Mouse (Mus musculus) heart, postnatal 25 days (tissue): Measurements from ENCODE around the gene Slc51b. TPM values are rescaled to one million over a fixed set of nuclear protein-coding genes. Genes with fewer than 3 reads are reported as not detected.

Experiments
- DNase-seq: peaks from one replicate; pipeline ENCODE4 v3.0.0; 2022; ENCODE audit warnings: low spot score
- intact Hi-C: fragments of 180-260 bp; cut with DNase I; formaldehyde crosslinking; loops from one replicate; pipeline ENCODE4 v1.15.1; 2025
- total RNA-seq, 2 experiments: library from RNA; stranded (reverse); gene quantifications; 2 replicates each; pipeline ENCODE4 v1.2.3; 2021

The Slc51b gene
- total RNA-seq, result not detected

DNA sequence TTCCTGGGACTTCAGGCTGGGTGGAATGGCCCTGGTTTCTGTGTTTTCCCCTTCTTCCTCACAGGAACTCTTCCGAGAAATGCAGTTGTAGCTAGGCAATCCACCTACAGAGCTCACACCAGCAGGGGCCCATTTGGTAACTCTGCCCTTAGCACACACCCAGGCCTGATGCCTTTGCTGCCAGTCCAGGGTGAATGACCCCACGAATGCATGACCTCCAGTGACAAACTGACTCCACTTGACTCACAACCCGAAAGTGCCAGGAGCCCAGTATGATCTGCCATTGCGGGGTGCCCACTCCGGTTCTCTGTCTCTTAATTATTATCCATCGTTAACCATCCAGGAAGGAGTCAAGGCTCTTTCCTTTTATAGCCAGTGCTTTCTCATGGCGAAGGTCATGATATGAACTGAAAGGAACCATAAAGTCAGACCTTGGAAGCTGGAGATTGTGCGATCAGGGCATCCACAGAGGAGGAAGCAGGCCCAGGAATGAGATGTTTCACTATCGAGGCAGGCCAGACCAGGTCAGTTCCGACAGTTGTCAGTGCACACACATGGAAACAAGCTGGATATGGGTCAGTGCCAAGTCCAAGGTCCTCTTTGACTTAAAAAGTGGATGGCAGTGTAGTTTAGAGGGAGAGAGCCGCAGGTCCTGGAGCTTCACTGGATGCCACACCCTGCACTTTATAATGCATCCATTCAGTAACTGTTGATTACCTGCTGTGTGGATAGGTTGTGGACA is at the start of gene Slc51b:
Slc51b (minus strand) TSS at position 196 of the 742 bp plus-strand sequence.
- intact Hi-C loops, result no loop called here
- DNase-seq, result no peak

DNA sequence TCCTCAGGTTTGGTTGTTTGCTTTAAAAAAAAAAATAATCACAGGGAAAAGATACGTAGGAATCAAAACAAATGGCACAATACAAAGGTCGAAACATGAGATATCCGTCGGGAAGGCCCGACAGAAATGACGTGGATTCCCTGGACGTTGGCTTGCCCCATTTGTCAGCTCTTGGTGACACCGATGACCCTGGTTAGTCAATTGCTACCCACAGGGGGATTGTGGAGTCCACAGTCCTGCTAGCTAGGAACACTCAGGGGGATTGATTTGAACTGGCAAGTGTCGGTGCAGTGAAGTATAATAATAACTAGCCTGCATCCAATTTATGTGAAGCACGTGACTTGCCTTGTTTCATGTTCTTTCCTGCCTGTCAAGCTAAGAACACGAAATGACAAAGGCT is 44.9 kb upstream of the Slc51b start:
- intact Hi-C loops, result no loop called here

DNA sequence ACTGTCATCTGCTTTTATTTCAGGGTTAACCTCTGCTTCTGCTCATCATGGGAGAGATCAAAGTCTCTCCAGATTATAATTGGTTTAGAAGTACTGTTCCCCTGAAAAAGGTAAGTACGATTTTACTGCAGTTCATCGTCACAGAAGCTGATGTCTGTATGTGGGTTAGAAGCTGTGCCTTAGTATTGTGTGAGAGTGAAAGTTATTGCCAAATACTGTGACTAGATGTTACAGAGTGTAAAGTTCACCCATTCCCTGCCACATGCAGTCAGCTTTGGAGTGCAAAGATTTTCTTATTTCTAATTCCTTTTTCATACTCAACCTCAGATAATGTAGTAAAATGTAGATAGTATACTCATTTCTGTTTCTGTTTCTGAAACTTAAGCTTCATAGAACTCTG is 42.5 kb upstream of the Slc51b start:
- intact Hi-C loops, result no loop called here
- no peak for DNase-seq

More for the DNA sequence above, 44.9 kb upstream of the Slc51b start:
- no peak for DNase-seq

DNA sequence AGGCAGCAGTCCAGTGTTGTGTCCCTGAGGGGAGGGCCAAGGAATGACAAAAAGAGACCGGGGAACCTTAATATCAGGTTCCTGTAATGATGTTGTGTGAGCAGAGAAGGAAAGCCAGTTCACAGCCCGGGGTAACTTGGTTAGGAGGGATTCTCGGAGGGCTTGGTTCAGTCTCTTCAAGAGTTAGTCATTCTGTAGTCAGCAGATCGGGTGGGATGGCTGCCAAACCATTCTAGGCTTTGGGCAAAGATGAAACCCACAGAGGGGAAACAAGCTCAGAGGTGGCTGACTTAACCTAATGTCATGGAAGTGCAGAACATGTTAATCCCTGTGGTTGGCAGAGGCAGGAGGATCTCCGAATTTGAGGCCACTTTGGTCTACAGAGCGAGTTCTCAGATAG is 41.4 kb upstream of the Slc51b start:
- intact Hi-C loops, result loop anchor here (5.0 kb wide), 1 partner anchor 113 kb away; no protein-coding TSS in a partner anchor
- no peak for DNase-seq

DNA sequence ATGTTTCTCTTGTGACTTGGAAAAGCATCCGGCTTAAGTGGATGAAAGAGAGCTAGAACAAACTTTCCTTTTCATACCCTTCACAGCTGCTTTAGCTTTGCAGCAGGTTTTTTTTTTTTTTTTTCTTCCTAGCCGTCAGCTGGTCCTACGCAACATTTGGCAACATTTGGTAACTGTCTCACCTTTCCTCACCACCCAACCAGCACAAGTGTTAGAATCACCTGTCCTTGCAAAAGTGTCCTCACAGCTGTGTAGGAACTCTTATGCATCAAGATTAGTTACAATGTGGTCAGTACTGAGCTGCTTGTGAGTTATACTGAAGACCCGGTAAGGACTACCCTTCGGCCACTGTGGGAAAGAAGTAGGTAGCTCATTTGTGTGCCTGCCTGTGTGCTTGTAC is 39.8 kb upstream of the Slc51b start:
- no peak for DNase-seq
- intact Hi-C loops, result loop anchor here (5.0 kb wide), 1 partner anchor 115 kb away; no protein-coding TSS in a partner anchor

DNA sequence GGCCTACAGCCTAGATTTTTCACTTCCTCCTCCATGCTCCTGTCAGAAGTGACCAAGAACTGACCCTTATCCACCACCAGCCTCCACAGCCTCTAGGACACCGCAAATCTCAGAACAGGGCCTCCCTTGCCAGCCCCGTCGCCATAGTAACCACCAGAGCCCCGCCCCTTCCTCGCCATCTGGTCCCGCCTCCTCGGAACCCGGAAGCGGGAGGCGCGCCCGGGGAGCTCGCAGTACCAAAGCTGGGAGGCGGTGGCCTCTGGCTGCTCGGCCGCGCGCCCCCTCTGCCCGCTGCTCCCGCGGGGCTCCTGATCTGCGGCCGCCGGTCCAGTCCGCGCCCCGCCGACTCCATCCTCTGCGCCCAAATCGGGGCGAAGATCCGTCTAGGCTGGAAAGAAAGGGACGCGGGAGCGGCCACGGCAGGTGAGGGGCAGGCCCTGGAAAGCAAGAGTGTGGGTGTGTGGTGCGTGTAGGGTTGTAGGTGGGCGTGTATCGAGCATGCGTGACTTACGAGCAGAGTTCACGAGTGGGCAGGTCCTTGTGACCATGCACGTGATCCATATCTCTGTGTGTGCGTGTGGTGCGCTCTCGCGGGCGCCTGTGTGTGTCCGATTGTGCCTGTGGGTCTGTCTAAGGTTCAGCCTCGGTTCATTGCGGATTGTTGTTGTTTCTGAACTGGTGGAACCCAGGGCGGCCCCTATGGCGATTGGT is 38.1 kb upstream of the Slc51b start, which contains the start of gene Spg21:
Spg21 (plus strand) TSS at position 216 of the 711 bp plus-strand sequence.
- intact Hi-C loops, result loop anchor here (5.0 kb wide), 1 partner anchor 116 kb away; no protein-coding TSS in a partner anchor
- DNase-seq, result peak; percentile 92

DNA sequence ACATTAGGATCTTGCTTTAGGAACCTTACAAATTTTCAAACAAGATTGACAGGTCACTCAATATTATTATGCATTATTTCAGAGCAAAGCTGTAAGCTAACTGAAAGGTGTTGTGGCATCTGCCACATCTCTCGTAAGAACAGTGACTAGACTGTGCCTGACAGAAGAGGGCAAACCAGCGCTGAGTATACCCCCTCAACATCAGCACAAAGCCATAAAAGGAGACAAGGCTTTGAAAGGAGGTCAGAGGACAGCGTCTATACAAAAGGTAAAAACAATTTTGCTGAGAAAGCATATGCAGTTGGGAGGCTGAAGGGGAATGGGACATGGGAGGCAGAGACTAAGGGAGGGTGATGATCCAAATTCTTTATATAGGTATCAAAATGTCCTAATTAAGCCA is 37.4 kb upstream of the Slc51b start:
- no peak for DNase-seq
- intact Hi-C loops, result loop anchor here (5.0 kb wide), 1 partner anchor 117 kb away; no protein-coding TSS in a partner anchor

DNA sequence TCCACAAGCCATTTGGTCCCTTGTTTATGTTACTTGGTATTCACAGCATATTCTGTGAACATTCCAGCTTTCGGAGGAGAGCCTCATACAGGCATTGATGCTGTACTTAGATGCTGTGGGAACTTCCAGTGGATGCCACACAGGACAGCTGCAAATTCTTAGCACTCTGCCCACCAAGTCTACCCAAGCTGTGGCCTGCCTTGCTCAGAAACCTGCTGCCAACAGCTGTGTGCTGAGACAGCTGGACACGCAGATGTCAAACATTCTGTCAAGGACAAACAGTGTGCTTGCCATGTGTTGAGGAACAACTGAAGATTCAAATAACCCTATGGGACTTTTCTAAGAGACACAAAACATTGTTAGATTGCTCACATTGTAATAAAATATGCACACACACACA is 36.2 kb upstream of the Slc51b start:
- DNase-seq, result no peak
- intact Hi-C loops, result no loop called here

DNA sequence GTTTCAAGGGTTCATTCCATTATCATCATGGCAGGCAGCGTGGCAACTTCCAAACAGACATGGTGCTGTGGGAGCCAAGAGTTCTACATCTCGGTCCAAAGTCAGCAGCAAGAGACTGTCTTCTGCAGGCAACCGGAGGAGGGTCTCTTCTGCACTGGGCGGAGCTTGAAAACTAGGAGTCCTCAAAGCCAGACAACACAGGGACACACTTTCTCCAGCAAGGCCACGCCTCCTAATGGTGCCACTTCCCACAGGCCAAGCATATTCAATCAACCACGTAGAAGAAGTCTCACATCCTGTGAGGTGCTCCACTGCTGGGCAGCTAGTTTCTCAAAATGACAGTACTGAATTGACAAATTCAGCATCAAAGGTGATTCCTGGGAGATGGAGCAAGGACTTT is 25.2 kb upstream of the Slc51b start:
- no peak for DNase-seq
- intact Hi-C loops, result no loop called here

DNA sequence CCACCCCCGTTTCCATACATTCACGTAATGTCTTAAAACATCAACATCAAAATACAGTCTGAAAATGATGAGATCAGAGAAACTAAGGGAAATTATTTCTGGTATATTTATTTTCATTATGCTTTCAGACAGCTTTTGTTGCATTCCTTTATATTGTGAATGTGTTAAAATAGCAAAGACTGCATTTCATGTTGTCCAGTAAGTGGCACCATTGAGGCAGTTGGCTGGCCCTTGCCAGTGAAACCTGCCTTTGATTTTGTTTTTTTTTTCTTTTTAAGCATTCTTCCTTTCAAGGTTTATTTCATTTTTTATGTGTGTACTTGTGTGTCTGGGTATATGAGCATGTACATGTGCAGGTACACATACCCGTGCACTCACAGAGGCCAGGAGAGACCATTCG is 21.9 kb upstream of the Slc51b start:
- intact Hi-C loops, result no loop called here
- no peak for DNase-seq

DNA sequence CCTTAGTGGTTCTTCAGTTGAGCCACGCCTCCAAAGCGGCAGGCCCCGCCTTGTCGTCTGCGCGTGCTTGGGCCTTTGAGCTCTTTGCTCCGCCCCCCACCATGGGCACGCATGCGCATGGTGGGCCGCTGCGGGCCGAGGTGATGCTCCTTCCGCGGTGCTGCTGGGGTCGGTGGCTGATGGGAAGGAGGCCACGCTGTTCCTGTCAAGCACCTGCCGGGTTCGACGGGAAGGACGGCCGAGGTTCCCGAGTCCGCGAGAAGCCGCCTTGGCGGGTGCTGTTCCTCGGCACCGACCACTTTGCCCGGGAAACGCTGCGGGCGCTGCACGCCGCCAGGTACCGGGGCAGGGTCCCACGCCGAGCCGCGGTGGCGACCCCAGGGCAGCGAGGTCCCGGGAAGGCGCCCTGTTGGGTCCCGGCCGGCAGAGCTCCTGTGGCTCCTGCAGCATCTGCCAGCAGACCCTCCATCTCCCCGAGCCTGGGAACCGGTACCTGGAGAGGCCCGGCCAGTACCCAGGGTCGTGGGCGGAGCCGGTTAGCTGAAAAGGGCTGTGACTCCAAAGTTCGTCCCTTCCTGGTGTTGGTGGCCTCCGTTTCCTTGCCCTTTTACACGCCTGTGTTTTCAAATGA is 13.0 kb upstream of the Slc51b start, which contains the start of gene Mtfmt:
Mtfmt (plus strand) TSS at position 112 of the 631 bp plus-strand sequence.
- intact Hi-C loops, result loop anchor here (10.0 kb wide), 1 partner anchor 149 kb away; the partner anchor contains the start of genes Pif1 and Plekho2
- DNase-seq, result peak; percentile 85

DNA sequence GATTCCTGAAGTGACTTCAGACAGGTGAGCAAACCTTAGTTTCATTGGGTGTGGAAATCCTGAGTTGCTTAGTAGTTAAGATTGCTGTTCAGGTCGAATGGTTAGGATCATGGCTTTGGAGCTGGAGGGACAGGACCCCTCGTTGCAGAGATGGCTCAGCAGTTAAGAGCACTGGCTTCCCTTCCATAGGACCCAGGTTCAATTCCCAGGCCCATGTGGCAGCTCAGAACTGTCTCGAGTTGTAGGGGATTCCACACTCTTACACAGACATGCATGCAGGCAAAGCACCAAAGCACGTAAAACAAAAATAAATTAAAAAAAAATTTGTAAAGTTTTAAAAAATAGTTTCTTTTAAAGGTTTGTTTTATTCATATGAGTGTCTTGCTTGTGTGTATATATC is 12.5 kb upstream of the Slc51b start:
- intact Hi-C loops, result loop anchor here (10.0 kb wide), 1 partner anchor 150 kb away; the partner anchor contains the start of genes Pif1 and Plekho2

DNA sequence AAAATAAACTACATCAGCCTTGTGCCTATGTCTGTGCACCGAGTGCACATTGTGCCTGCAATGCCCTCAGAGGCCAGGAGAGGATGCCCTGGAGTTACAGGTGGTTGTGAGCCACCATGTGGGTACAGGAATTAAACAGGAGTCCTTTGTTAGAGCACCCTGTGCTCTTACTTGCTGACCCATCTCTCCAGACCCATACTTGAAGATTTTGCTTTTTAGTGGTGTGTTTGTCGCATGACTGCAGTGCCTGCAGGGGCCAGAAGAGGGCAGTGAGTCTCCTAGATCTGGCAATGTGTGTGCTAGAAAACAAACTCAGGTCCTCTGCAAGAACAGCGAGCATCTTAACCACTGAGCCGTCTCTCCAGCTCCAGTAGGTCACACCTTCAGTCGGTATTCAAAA is 11.4 kb upstream of the Slc51b start:
- intact Hi-C loops, result loop anchor here (10.0 kb wide), 1 partner anchor 151 kb away; the partner anchor contains the start of genes Pif1 and Plekho2
- DNase-seq, result no peak

More for the DNA sequence above, 12.5 kb upstream of the Slc51b start:
- DNase-seq, result no peak

DNA sequence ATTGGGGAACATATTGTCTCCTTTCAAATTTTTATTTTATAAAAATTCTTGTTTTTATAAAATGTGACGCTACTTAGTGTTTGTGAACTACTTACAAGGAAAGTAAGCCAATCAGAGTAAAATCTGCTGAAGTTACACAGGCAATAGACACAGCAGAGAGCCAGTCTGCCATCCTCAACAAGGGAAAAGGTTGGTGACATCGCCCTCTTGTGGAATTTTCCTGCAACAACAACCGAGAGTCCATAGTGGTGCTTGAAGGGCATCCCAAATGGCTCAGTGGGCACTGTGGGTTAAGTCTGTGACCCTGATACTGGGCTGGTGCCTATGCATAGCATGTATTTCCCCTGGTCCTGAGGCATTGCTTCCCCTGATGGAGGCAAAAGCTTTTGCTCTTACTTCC is 9.5 kb upstream of the Slc51b start:
- intact Hi-C loops, result loop anchor here (1.0 to 10.0 kb wide), 3 partner anchors 39 to 153 kb away; partner anchors contain the start of genes Pif1 and Plekho2
- peak; percentile 53 for DNase-seq

DNA sequence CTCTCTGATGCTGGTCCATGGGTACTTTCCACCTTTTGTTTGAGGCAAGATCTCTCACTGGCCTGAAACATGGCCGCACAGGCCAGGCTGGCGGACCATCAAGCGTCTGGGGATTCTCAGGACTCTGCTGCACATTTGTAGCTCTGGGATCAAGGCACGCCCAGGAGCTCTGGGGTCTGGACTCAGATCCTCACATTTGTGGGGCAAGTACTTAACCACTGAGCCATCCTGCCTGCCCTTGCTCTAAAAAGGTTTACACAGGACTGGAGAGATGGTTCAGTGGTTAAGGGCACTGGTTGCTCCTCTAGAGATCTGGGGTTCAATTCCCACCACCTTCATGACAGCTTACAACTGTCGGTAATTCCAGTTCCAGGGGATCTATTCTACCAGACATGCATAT is 8.2 kb upstream of the Slc51b start:
- no peak for DNase-seq
- intact Hi-C loops, result loop anchor here (10.0 kb wide), 1 partner anchor 154 kb away; the partner anchor contains the start of genes Pif1 and Plekho2

DNA sequence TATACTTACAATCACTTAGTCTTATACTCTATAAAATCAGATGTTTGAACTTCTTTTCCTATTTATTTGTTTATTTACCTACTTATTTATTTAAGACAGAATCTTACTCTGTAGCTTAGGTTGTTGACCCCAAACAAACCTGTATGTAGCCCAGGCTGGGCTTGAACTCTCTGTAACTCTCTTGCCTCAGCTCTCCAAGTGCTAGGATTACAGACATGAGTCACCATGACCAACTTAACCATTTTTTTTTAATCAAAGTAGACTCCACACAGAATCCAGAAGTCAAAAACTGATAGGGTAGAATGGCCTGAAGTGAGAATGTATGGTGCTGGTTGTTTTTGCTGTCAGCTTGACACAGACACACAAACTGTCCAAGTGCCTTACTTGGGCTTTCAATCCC is 7.6 kb upstream of the Slc51b start:
- intact Hi-C loops, result loop anchor here (10.0 kb wide), 1 partner anchor 154 kb away; the partner anchor contains the start of genes Pif1 and Plekho2

DNA sequence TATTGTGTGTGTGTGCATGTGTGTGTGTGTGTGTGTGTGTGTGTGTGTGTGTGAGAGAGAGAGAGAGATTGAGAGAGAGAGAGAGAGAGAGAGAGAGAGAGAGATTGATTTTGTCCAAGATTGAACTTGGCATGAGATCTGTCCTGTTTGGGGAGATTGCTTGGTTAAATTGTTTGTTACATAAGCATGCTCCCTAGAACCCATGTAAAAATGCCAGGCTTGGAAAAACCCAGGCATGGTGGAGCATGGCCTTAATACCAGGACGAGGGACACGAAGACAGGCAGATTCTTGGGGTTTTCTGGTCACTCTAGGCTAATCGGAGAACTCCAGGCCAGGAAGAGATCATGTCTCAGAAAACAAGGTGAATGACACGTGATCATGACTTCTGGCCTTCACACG is 5.2 kb upstream of the Slc51b start:
- no peak for DNase-seq
- intact Hi-C loops, result no loop called here

More for the DNA sequence above, 7.6 kb upstream of the Slc51b start:
- no peak for DNase-seq

DNA sequence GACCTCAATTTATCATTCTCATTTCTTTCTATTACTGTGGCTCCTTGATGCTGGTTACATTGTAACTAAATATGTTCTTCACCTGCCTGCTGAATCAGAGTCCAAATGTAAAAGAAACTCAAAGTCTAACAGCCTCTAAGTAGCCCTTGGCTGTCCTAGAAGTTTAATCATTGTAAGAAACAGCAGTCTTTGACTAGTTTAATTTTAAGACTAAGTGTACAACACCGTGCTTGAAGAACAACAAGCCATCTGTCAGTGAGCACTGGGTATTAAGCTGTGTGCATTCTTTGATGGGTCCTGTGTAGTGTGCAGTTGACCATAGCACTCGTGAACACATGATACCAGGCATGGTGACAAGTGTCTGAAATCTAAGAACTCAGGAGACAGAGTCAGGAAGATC is 4.8 kb upstream of the Slc51b start:
- DNase-seq, result no peak
- intact Hi-C loops, result no loop called here

DNA sequence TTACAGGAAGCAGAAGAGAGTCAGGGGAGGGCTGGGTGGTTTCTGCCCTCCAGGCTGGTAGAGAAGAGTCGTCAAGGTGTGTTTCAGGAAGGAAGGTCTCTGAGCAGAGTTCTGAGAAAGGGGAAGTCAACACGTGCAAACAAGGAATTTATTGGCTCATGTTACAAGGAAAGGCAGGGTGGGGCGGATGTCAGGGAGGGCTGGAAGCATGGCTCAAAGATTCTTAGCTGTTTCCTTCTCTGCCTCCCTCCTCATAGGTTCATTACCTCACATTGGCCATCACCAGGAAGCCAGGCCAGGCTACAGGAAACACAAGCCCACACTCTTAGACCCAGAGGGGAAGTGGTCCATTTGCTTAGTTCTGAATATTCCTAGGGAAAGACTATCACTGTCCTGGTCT is 1.6 kb upstream of the Slc51b start:
- DNase-seq, result no peak
- intact Hi-C loops, result no loop called here

DNA sequence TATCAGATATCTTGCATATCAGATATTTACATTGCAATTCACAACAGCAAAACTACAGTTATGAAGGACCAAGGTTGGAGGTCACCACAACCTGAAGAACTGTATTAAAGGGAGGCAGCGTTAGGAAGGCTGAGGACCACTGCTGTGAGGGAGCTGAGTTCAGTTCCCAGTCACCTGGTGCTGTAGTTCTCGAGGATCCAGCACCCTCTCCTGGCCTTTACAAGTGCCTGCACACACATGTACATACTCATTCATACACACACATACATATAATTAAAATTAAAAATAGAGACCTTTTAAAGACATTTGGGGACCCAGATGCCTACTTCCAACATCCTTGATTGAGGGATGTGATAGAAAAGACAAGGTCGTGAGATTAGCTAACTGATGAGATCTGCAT is 3.1 kb downstream of the Slc51b start:
- intact Hi-C loops, result no loop called here
- no peak for DNase-seq
